Mouse (Mus musculus) CH12.LX (cell line): ENCODE results near the gene Prkn. TPM values are rescaled to one million over a fixed set of nuclear protein-coding genes. Genes with fewer than 3 reads are reported as not detected.

Experiments
- DNase-seq: peaks from one replicate; pipeline ENCODE4 v3.0.0-alpha.2; 2013; ENCODE audit errors: extremely low read depth
- H3K27ac ChIP-seq: 2 replicates; pipeline ENCODE4 v1.5.1; 2012; ENCODE audit warnings: low read depth, mild to moderate bottlenecking, control low read depth, moderate library complexity; ENCODE audit not compliant: insufficient read depth
- H3K27me3 ChIP-seq: replicated peaks from 2 replicates; pipeline ENCODE3; 2012; ENCODE audit warnings: inconsistent platforms
- H3K36me3 ChIP-seq, 2 experiments: replicated peaks in 1 of 2; 2 replicates each; pipeline versions ENCODE3 to v1.6.1; 2012; ENCODE audit warnings: inconsistent platforms in 1 of 2, low read length in 1 of 2, mild to moderate bottlenecking in 1 of 2, mixed read lengths in 1 of 2, moderate library complexity in 1 of 2; ENCODE audit not compliant: control insufficient read depth in 1 of 2, insufficient read depth in 1 of 2
- H3K4me1 ChIP-seq, 2 experiments: 2 replicates each; pipeline ENCODE4 v1.6.1; 2012; ENCODE audit warnings: inconsistent platforms in 1 of 2, moderate library complexity in 1 of 2; ENCODE audit not compliant: insufficient read depth in 2 of 2, control insufficient read depth in 1 of 2
- H3K4me2 ChIP-seq: 2 replicates; pipeline ENCODE4 v1.6.1; 2012; ENCODE audit warnings: low read depth, mild to moderate bottlenecking, control low read depth; ENCODE audit not compliant: poor library complexity, insufficient read depth, severe bottlenecking
- H3K4me3 ChIP-seq, 3 experiments: fragments of 150-350 bp in 1 of 3; sonication (generic) in 1 of 3; replicated peaks in 1 of 3; 2 replicates each; pipeline versions ENCODE3 to v1.5.1; 2011 to 2012; ENCODE audit warnings: low read depth in 2 of 3, low read length in 2 of 3, mild to moderate bottlenecking in 2 of 3, moderate library complexity in 2 of 3, control low read depth in 1 of 3, improper control_type of control experiment in 1 of 3, inconsistent platforms in 1 of 3, mixed read lengths in 1 of 3; ENCODE audit not compliant: poor library complexity in 1 of 3
- H3K79me2 ChIP-seq: replicated peaks from 2 replicates; pipeline ENCODE4 v1.6.1; 2012; ENCODE audit warnings: mild to moderate bottlenecking, moderate library complexity; ENCODE audit not compliant: control insufficient read depth, poor library complexity, insufficient read depth, severe bottlenecking; ENCODE audit errors: extremely low read depth
- H3K9ac ChIP-seq: 2 replicates; pipeline ENCODE4 v1.6.1; 2012; ENCODE audit warnings: low read depth, mild to moderate bottlenecking, control low read depth, moderate library complexity; ENCODE audit not compliant: insufficient read depth
- H3K9me3 ChIP-seq: replicated peaks from 2 replicates; pipeline ENCODE3; 2012; ENCODE audit warnings: low read length, inconsistent platforms, mixed read lengths
- BHLHE40 ChIP-seq: IDR thresholded peaks from 2 replicates; pipeline ENCODE4 v1.6.1; 2011; ENCODE audit warnings: mild to moderate bottlenecking, low read depth, low read length, improper control_type of control experiment
- CHD2 ChIP-seq: IDR thresholded peaks from 2 replicates; pipeline ENCODE4 v1.6.1; 2011; ENCODE audit warnings: low read length, improper control_type of control experiment
- CTCF ChIP-seq, 2 experiments: IDR thresholded peaks in 1 of 2; conservative IDR thresholded peaks in 1 of 2; 2 replicates each; pipeline ENCODE4 v1.5.1; 2011 to 2012; ENCODE audit warnings: low read depth in 2 of 2, low read length in 2 of 2, improper control_type of control experiment in 1 of 2, inconsistent platforms in 1 of 2, mild to moderate bottlenecking in 1 of 2, moderate library complexity in 1 of 2
- EP300 ChIP-seq: IDR thresholded peaks from 2 replicates; pipeline ENCODE4 v1.6.1; 2011; ENCODE audit warnings: low read length, improper control_type of control experiment
- ETS1 ChIP-seq: conservative IDR thresholded peaks from 2 replicates; pipeline ENCODE4 v1.6.1; 2012; ENCODE audit warnings: low read depth, mild to moderate bottlenecking, inconsistent platforms, low read length, improper control_type of control experiment, moderate library complexity
- JUND ChIP-seq: conservative IDR thresholded peaks from 2 replicates; pipeline ENCODE4 v1.6.1; 2011; ENCODE audit warnings: low read depth, low read length, improper control_type of control experiment
- KAT2A ChIP-seq: IDR thresholded peaks from 2 replicates; pipeline ENCODE4 v1.6.1; 2012; ENCODE audit warnings: low read length, improper control_type of control experiment, inconsistent platforms; ENCODE audit not compliant: insufficient replicate concordance
- MAX ChIP-seq: IDR thresholded peaks from 2 replicates; pipeline ENCODE4 v1.6.1; 2011; ENCODE audit warnings: low read length, improper control_type of control experiment
- MAZ ChIP-seq: IDR thresholded peaks from 2 replicates; pipeline ENCODE4 v1.6.1; 2012; ENCODE audit warnings: low read depth, mild to moderate bottlenecking, inconsistent platforms, low read length, improper control_type of control experiment, moderate library complexity
- MEF2A ChIP-seq: IDR thresholded peaks from 2 replicates; pipeline ENCODE4 v1.6.1; 2014; ENCODE audit warnings: low read depth, mild to moderate bottlenecking, inconsistent platforms, low read length, improper control_type of control experiment, borderline replicate concordance
- MXI1 ChIP-seq: IDR thresholded peaks from 2 replicates; pipeline ENCODE4 v1.6.1; 2011; ENCODE audit warnings: mild to moderate bottlenecking, low read depth, low read length, improper control_type of control experiment
- MYC ChIP-seq: IDR thresholded peaks from 2 replicates; pipeline ENCODE4 v1.6.1; 2011; ENCODE audit warnings: low read depth, mild to moderate bottlenecking, improper control_type of control experiment, low read length
- NELFE ChIP-seq: IDR thresholded peaks from 2 replicates; pipeline ENCODE4 v1.6.1; 2011; ENCODE audit warnings: low read depth, low read length, improper control_type of control experiment
- NRF1 ChIP-seq: IDR thresholded peaks from 2 replicates; pipeline ENCODE4 v1.6.1; 2014; ENCODE audit warnings: low read depth, mild to moderate bottlenecking, inconsistent platforms, low read length, improper control_type of control experiment, moderate library complexity
- PAX5 ChIP-seq: IDR thresholded peaks from 2 replicates; pipeline ENCODE4 v1.6.1; 2012; ENCODE audit warnings: low read length, inconsistent platforms, mixed read lengths
- POLR2AphosphoS2 ChIP-seq: IDR thresholded peaks from 2 replicates; pipeline ENCODE4 v1.6.1; 2011; ENCODE audit warnings: low read depth, low read length, improper control_type of control experiment
- RAD21 ChIP-seq: IDR thresholded peaks from 2 replicates; pipeline ENCODE4 v1.6.1; 2011; ENCODE audit warnings: low read depth, mild to moderate bottlenecking, low read length, improper control_type of control experiment, moderate library complexity
- RCOR1 ChIP-seq: conservative IDR thresholded peaks from 2 replicates; pipeline ENCODE4 v1.6.1; 2012; ENCODE audit warnings: low read depth, mild to moderate bottlenecking, inconsistent platforms, low read length, improper control_type of control experiment
- SMC3 ChIP-seq: IDR thresholded peaks from 2 replicates; pipeline ENCODE4 v1.6.1; 2011; ENCODE audit warnings: low read depth, low read length, improper control_type of control experiment
- TCF12 ChIP-seq: IDR thresholded peaks from 2 replicates; pipeline ENCODE4 v1.6.1; 2014; ENCODE audit warnings: low read depth, mild to moderate bottlenecking, inconsistent platforms, low read length, improper control_type of control experiment
- UBTF ChIP-seq: IDR thresholded peaks from 2 replicates; pipeline ENCODE4 v1.6.1; 2012; ENCODE audit warnings: low read depth, mild to moderate bottlenecking, inconsistent platforms, low read length, improper control_type of control experiment, moderate library complexity
- USF2 ChIP-seq: conservative IDR thresholded peaks from 2 replicates; pipeline ENCODE4 v1.6.1; 2011; ENCODE audit warnings: low read depth, low read length, improper control_type of control experiment
- ZC3H11A ChIP-seq: IDR thresholded peaks from 2 replicates; pipeline ENCODE4 v1.6.1; 2012; ENCODE audit warnings: low read depth, mild to moderate bottlenecking, inconsistent platforms, low read length, improper control_type of control experiment
- ZMIZ1 ChIP-seq: IDR thresholded peaks from 2 replicates; pipeline ENCODE4 v1.6.1; 2012; ENCODE audit warnings: low read depth, mild to moderate bottlenecking, inconsistent platforms, low read length, improper control_type of control experiment
- dilution Hi-C: fragments of 300-500 bp; cut with MboI; formaldehyde crosslinking; loops from 2 replicates; pipeline ENCODE4 v1.14.3; 2020; ENCODE audit warnings: low sequenced_read_pairs; ENCODE audit not compliant: extremely low pct_unique_long_range_greater_than_20kb, extremely low pct_ligation_motif_present
- in situ Hi-C: fragments of 300-500 bp; cut with MboI; formaldehyde crosslinking; loops from 3 replicates; pipeline ENCODE4 v1.14.3; 2019; ENCODE audit warnings: low sequenced_read_pairs, low pct_ligation_motif_present, low pct_unique_long_range_greater_than_20kb, mixed read lengths
- polyA plus RNA-seq: library from polyadenylated mRNA; unstranded; fragments of >175 nt; gene quantifications from 2 replicates; pipeline ENCODE4 v1.2.1, GENCODE M21; 2012; ENCODE audit warnings: low read depth; ENCODE audit not compliant: insufficient read length
- total RNA-seq, 2 experiments: library from RNA; depleted of rRNA; stranded (reverse); fragments of 300-350 nt in 1 of 2; fragments of >200 nt in 1 of 2; gene quantifications; 2 replicates each; pipeline ENCODE4 v1.2.3; 2012 to 2014

The Prkn gene
- total and polyA plus RNA-seq, 3 experiments = 0.08 TPM; not detected in 2

DNA sequence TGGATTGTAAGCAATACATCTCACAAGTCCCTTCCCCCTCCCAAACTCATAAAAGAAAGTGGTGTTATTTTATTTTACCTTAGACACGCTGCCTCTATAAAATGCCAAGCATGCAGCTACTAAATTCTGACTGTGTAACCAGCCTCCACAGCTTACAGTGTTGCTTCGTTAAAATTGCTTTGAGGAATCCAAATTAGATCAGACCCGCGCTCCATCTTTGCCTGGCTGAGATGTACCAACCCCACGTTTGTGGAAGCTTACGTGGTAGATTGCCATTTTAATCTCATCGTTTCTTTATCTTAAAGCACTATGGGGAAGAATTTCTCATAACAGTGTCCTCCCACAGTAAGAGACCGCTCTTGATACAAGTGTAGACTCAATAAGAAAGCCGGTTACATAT lies 865.6 kb downstream of the Prkn start:
- no peak overlapping the region for H3K4me2 ChIP-seq
- DNase-seq = no peak

DNA sequence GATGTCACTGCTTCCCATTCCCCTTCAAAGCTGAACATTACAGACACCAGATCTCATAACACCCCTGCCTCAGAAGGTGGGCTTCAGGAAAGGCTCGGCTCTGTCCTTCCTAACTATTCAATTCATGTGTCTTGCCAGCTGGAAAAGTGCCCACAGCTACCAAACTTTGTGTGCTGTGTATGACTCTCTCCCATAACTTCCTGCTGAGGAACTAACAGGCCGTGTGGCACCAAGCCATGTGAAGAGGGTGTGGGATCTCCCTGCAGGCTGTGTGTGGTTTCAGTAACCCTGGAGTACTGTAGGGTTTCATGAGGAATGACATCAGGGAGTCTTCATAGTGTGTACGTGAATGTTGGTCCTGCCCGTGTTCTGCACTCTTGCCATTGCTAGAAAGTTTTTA lies 871.9 kb downstream of the Prkn start:
- dilution Hi-C loops = no loop called here

More for the DNA sequence above, 865.6 kb downstream of the Prkn start:
- H3K27me3 ChIP-seq = peaks cover 2% of the 10 kb centered on the region
- no peak for TF ChIP-seq USF2
- TF ChIP-seq NRF1 = no peak
- no peak for TF ChIP-seq BHLHE40
- TF ChIP-seq RAD21 = no peak
- no peak for TF ChIP-seq CTCF (conservative IDR thresholded peaks at IDR 0.05 in 1 of 2, IDR thresholded peaks at IDR 0.05 in 1 of 2; ENCODE audit: low read depth in 2 of 2, low read length in 2 of 2)
- no peak for TF ChIP-seq ZMIZ1
- TF ChIP-seq ZC3H11A = no peak
- TF ChIP-seq MAX = no peak
- TF ChIP-seq MEF2A = no peak
- no peak for TF ChIP-seq ETS1
- TF ChIP-seq TCF12 = no peak
- TF ChIP-seq MAZ = no peak
- TF ChIP-seq, all 38 proteins: peak for 0
- H3K79me2 ChIP-seq = no peaks in the 10 kb centered on the region
- no peak overlapping the region for H3K4me3 ChIP-seq
- no peak overlapping the region for H3K9ac ChIP-seq
- dilution Hi-C loops = no loop called here
- no peaks in the 10 kb centered on the region for H3K4me1 ChIP-seq
- in situ Hi-C loops = no loop called here
- H3K36me3 ChIP-seq = no peaks in the 10 kb centered on the region
- H3K27ac ChIP-seq = no peak overlapping the region
- H3K9me3 ChIP-seq = no peaks in the 10 kb centered on the region

DNA sequence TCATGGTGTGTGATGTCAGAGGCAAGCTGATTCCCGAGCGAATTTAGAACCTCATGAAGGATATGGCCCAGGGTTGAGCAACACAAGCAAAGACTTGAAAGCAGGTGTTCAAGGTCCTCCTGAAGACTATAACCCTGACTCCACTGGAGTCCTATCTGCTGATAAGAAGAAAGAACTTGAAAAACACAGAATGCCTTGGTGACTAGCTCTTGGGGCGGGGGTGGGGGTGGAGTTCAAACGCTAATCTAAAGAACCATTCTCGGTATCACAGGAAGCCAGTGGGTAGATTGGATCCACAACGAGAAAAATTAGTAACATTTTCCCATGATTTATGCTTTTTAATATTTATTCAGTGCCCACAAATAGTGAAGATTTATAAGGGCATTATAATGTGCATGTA lies 879.6 kb downstream of the Prkn start:
- no peaks in the 10 kb centered on the region for H3K36me3 ChIP-seq
- no peak overlapping the region for H3K4me2 ChIP-seq
- no peaks in the 10 kb centered on the region for H3K27me3 ChIP-seq
- no peak for TF ChIP-seq RAD21
- no peak for TF ChIP-seq EP300
- TF ChIP-seq UBTF = no peak
- TF ChIP-seq POLR2AphosphoS2 = no peak
- TF ChIP-seq MYC = no peak
- no peak for TF ChIP-seq TCF12
- no peak for TF ChIP-seq PAX5
- no peak for TF ChIP-seq KAT2A
- TF ChIP-seq RCOR1 = no peak
- TF ChIP-seq MAX = no peak
- TF ChIP-seq JUND = no peak
- TF ChIP-seq CHD2 = no peak
- no peak for TF ChIP-seq NELFE
- H3K9me3 ChIP-seq = no peaks in the 10 kb centered on the region
- H3K9ac ChIP-seq = no peak overlapping the region
- H3K4me3 ChIP-seq = no peak overlapping the region
- H3K4me1 ChIP-seq = no peaks in the 10 kb centered on the region
- in situ Hi-C loops = no loop called here
- H3K27ac ChIP-seq = no peak overlapping the region
- no peak for DNase-seq
- dilution Hi-C loops = no loop called here
- no peaks in the 10 kb centered on the region for H3K79me2 ChIP-seq

More for the DNA sequence above, 871.9 kb downstream of the Prkn start:
- H3K36me3 ChIP-seq = no peaks in the 10 kb centered on the region
- H3K9me3 ChIP-seq = no peaks in the 10 kb centered on the region
- H3K27me3 ChIP-seq = no peaks in the 10 kb centered on the region
- no peak for TF ChIP-seq SMC3
- no peak for TF ChIP-seq MXI1
- TF ChIP-seq USF2 = no peak
- TF ChIP-seq, all 38 proteins: peak for 0
- no peak overlapping the region for H3K9ac ChIP-seq
- H3K4me1 ChIP-seq = no peaks in the 10 kb centered on the region
- DNase-seq = no peak
- no peak overlapping the region for H3K4me2 ChIP-seq
- H3K27ac ChIP-seq = no peak overlapping the region
- H3K79me2 ChIP-seq = no peaks in the 10 kb centered on the region
- no peak overlapping the region for H3K4me3 ChIP-seq
- in situ Hi-C loops = no loop called here
